Mouse (Mus musculus): ENCODE data around the gene Slc39a1. TPM values are rescaled to one million over a fixed set of nuclear protein-coding genes. Genes with fewer than 3 reads are reported as not detected.
"Not testable (repeated sequence)": the region's sequence is repeated elsewhere in the genome, so short reads cannot be mapped to it uniquely, and the experiment has no call there.

Gene Slc39a1
- polyA plus RNA-seq, 1 experiment: 55.0 TPM

DNA sequence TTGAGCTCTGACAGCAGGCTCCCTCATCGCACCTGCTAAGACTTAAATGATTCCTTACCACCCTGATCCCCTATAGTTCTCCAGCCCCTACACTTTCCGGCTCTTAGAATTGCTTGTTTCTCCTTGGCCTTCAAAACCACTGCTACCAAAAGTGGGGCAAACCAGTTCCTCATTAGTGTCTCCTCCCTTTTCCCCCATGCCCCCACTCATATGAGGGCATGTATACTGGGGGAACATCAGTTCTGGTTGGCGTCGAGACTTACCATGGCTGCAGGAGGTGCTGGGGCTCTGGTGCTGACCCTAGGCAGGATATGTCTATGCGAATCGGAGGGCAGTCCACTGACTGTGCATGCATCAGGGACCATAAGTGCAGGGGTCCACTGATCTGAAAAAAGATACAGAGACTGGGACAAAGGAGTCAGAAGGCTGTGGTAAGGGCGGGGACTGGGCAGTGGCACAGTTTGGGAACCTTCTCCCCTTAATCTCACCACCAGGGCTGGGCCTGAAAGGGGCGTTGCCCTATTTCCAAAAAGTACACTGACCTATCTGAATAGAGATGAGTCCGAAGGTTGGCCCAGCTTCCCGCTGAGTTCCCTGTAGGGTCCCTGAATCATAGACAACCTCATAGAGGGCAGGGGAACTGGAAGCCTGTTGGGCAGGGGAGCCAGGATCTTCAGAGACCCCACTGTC lies 6.2 kb upstream of the Slc39a1 start:
- no peak for DNase-seq (ENCODE audit: low spot score)

- DNase-seq (ENCODE audit: low spot score): no peak
These were observed 4.8 kb upstream of the Slc39a1 start, which contains the start of gene Creb3l4 for GRCm38 (mm10) chr3:90242984-90243775. Gene Creb3l4 (minus strand): TSS chr3:90243512.

DNA sequence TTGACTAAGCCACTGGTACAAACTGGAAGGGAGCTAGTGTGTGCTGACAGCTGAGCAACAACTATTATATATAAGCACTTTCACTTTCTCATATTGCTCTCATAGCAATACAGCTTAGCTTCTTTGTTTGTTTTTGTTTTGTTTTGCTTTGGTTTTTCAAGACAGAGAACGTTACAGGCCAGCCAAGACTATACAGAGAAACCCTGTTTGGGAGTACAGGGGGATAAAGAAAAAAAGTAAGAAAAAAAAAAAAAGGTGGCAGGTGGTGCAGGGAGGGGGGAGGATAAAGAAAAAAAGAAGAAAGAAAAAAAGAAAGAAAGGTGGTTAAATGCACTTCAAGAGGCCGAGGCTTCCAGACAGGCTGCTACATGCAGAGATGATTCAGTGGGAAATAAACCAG lies 2.6 kb upstream of the Slc39a1 start:
- no peak for DNase-seq (ENCODE audit: low spot score)

DNA sequence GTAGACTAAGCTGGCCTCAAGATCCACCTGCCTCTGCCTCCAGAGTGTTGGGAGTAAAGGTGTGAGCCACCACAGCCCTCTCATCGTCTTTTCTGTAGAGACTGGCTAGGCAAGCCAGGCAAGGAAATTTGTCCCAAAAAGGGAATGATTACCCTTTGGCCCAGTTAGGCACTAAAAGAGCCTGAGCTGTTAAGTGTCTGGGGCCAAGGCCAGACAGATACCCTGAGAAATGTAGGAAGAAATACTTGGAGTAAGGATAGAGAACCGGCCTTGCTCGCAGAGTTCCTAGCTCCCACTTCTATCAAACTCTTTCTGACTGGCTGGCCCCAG lies 377 bp upstream of the Slc39a1 start:
- DNase-seq (ENCODE audit: low spot score): no peak

DNA sequence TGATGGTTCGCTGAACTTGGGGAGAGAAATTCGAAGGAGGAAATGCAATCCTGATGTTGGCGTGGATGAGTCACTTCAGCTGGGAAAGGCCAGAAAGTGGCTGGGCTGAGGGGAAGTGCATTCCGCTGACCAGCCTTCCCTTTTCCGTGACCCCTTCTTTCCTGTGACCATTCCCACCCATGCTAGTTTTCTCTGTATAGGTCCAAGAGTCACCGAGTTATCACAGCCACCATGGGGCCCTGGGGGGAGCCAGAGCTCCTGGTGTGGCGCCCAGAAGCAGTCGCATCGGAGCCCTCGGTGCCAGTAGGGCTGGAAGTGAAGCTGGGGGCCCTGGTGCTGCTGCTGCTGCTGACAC lies 751 bp downstream of the Slc39a1 start:
- DNase-seq (ENCODE audit: low spot score): peak; percentile 43

DNA sequence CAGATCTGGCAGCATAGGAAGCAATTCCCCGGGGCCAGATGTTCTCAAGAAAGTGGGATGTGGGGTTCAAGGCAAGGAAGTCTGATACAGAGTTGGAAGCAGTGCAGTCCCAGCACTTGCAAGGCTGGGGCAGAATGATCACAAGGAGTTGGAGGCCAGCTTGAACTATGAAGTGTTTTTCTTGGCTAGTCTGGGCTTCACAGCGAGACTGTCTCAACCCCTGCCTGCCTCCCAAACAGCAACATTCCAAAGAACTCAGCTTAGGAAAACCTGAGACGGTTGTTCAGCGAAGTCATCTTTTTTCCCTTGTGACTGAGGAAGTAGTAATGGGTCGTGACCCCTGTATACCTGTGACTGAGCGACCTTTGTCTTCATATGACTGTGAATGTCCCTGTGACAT lies 2.8 kb downstream of the Slc39a1 start:
- DNase-seq (ENCODE audit: low spot score): no peak

- DNase-seq (ENCODE audit: low spot score): not testable (repeated sequence)
These were observed 3.8 kb downstream of the Slc39a1 start for GRCm38 (mm10) chr3:90251731-90252226.

DNA sequence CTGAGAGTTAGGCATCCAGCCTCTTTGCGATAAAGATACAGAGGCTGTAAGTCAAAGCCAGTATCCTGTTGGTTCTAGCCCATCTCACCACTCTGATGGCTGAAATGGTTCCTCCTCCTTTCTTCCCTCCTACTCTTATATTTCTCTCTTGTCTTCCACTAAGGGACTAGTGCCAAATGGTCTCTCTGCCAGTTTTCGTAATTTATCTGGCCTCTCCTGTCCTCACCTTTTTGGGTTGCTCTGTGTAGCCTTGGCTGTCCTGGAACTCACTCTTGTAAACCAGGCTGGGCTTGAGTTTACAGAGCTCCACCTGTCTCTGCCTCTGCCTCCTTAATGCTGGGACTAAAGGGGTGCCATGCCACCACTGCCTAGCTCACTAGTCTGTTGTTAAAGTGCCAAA lies 4.7 kb downstream of the Slc39a1 start:
- not testable (repeated sequence) for DNase-seq (ENCODE audit: low spot score)

DNA sequence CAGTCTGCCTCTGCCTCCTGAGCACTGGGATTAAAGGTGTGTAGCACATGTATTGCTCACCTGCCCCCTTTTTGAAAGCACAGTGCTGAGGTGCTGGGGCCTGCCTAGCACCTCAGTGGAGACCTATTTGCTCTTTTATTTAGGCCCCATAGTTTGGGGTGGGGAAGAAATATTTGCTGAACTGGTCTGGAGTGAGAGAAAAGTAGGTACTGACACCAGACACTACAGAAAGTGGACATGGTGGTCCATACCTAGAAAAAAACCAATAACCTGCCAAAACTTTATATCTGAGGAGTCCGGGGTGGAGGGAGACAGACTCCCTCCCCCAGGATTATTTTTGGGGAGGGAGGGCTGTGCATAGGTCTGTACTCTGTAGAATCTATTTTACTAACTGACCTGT lies 5.2 kb downstream of the Slc39a1 start:
- not testable (repeated sequence) for DNase-seq (ENCODE audit: low spot score)

- peak; percentile 80 for DNase-seq (ENCODE audit: low spot score)
These were observed 5.9 kb downstream of the Slc39a1 start, which contains the start of gene Crtc2 for GRCm38 (mm10) chr3:90253653-90254418. Gene Crtc2 (plus strand): TSS chr3:90254163.

DNA sequence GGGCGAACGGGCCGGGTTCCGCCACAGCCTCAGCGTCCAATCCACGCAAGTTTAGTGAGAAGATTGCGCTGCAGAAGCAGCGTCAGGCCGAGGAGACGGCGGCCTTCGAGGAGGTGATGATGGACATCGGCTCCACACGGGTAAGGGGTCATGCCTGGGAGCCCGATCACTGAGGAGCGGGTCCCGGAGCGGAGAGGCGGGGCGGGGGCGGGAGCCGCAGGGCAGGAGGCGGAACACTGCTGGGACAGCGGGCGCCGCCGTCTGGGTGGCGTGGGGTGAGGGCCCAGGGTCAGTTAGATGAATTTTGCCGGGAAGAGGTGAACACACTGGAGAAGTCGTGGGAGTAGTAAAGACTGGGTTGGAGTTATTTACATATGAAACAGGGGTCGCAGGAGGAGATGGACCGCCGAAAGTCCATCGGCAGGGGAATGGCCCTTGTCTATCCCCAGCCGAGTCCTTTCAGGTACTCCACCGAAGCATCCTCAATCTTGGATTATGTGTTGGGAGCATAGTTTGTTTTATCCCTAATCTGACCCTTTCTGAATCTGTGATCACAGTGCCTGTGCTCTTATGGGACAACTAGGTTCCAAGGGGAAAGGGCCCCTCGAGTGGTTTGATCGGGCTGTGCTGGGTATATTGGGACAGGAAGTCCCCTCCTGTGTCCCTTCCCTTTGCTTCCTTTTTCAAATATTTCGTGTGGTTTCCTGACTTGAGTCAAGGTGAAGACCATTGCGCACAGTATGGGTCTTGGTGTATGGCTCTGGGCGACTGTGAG lies 6.6 kb downstream of the Slc39a1 start:
- no peak for DNase-seq (ENCODE audit: low spot score)

DNA sequence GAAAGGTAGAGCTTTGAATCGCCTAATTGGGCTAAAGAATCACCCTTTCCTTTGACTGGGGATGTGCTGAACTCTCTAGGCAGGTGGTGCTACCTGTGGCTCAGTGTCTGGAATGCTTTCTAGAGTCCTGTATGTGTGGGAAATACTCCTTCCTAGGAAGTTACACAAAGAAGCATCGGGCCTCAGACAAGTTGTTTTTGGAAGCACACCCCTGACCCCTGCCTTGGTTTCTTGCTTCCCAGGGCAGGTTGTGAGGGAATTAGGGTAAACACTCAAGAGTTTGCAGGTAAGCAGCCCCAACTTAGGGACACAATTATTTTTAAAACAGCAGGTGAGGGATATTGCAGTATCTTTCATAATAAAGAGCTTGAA lies 7.2 kb downstream of the Slc39a1 start:
- DNase-seq (ENCODE audit: low spot score): no peak

DNA sequence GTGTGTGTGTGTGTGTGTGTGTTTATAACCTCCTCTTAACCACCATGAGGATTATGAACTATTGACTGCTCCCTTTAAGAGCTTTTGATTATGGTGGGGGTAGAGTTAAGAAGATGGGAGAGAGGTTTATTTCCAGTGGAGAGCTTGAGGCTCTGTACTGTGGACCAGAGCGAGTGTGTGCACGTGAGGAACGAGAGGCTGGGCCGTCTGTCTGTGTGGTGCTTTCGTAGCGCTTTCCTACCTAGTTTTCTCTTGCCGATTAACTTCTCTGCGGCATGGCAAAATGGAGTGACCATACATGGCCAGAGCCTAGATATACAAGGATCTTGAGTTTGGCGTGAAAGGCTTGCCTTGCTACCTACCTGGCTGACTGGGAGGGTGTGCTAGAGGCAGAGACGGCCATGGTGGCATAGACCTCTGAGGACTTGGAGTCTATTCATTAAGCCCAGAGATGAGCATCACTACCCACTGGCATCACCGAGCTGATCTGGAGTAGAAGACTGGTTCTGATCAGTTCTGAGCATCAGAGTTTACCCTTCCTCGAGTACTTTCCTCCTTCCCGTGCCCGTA lies 7.9 kb downstream of the Slc39a1 start:
- DNase-seq (ENCODE audit: low spot score): no peak

DNA sequence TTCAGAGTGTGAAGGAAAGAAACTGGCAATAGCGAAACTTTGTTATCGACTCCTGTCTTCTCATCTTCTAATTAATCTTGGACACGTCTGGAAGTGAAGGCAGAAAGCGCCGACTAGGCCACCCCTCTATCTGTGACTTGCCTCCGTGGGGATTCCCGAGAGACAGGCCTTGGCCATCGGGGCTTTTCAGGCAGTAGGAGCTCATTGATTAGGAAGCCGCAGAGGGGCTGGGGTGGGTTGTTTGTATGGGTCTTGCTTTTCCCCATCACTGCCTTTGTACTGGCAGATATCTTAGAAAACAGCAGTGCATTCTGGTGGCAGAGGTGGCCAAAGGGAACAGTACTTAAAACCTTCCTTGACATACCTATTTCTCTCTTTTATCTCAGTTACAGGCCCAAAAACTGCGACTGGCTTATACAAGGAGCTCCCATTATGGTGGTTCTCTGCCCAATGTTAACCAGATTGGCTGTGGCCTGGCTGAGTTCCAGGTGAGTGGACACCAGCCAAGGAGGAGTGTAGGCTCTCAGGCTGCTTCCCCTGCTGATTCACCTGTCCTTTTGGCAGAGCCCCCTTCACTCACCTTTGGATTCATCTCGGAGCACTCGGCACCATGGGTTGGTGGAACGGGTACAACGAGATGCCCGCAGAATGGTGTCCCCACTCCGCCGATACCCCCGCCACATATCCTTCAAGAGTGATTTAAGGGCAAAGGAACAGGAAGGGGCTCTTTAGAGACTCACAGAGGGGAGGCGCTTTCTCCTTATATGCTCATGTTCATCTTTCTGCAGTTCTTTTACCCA lies 9.0 kb downstream of the Slc39a1 start:
- DNase-seq (ENCODE audit: low spot score): no peak

DNA sequence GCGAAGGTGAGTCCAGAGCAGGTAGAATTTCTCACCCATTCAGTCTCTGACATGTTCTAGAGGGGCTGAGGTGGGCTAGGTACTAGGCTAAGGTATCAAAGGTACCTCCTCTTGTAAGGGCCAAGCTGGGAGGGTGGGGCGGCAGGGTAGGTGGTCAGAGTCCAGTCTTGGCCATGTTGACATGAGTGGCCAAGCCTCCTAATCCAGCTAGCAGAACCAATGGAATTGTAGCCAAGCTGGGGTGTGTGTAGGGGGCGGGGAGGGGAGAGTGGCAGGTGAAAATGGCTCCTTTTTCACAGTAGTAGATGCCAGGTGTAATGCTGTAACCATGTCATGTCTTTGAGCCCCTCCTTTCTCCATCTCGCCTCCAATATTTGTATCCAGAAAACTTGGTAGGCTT lies 10.5 kb downstream of the Slc39a1 start:
- no peak for DNase-seq (ENCODE audit: low spot score)

DNA sequence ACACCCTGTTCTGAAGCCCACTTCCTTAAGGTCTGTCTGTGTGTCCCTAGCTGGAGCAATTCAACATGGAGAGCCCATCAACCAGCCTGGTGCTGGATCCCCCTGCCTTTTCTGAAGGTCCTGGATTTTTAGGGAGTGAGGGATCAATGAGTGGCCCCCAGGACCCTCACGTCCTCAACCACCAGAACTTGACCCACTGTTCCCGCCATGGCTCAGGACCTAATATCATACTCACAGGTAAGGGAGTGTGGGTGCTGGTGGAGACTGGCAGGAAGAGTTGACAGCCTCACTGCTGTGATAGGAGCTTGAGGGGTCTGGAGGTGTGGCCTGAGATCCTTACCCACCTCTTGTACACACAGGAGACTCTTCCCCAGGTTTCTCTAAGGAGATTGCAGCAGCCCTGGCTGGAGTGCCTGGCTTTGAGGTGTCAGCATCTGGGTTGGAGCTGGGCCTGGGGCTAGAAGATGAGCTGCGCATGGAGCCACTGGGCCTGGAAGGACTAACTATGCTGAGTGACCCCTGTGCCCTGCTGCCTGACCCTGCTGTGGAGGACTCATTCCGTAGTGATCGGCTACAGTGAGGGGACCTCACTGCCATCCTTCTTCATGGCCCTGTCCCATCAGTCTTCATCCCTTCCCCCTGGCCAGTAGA lies 15.3 kb downstream of the Slc39a1 start:
- DNase-seq (ENCODE audit: low spot score): no peak

DNA sequence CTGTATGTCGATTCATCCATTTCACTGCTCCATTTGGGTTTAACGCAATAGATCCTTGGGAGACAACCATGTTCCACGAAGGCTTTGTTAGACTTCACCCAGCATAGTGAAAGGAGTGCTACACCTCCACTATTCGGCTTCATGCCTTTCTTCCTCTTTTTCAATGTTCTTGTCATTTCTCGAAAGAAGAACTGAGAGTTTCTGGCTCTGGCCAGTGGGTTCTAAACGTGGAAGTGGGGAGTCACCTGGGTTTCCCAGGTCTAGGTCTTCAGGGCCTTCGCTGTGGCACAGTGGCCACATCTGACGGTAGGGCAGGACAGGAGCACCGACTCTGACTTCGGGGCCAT lies 16.7 kb downstream of the Slc39a1 start:
- no peak for DNase-seq (ENCODE audit: low spot score)

DNA sequence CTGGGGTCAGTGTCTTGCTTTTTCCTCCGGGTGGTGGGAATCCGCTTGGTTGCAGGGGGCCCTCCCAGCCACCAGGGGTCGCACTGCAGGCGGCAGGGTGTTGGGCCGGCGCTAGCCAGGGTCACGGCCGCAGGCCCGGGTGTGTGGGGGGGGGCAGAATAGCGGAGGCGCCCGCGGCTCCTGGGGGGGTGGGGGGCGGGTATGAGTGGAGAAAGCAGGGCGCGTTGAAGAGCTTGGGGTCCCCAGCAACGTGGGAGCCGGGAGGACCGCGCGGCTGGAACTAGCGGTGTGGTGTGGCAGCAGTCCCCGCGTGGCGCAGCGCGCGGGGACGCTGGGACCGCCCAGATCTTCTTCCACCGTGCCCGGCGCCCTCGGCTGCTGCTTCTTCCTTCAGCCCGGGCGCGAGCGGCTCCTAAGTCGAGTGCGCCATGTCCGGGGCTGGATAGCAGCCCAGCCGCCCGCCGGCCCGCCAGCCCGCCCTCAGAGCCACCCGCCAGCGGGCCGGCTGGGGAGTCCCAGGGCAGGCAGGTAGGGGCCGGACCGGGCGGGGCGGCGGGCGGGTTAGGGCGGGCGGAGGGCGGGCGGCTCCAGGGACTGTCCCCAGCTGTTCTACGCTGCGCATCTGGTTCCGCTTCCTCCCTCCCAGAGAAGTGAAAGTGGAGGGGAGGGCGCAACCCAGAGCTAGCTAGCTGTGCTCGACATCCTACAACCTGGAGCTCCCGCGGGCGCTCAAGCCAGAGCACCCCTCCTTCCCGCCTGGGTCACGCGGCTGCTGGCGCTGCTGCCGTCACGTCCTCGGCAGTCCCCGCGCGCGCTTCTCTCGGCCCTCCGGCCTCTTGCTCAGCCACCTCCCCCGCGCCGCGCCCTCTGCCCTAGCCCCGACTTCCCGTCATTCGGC lies 17.3 kb downstream of the Slc39a1 start, which contains the start of gene Dennd4b:
Gene Dennd4b, plus strand, starts transcription at position 152 of the 898 bp plus-strand sequence.
- peak; percentile 84 for DNase-seq (ENCODE audit: low spot score)

Data from urinary bladder, adult 2 months (tissue).